Mouse (Mus musculus) spleen, adult 2 months (tissue): ENCODE data around the gene Myh14. TPM values are rescaled to one million over a fixed set of nuclear protein-coding genes. Genes with fewer than 3 reads are reported as not detected.

ENCODE experiments used
- DNase-seq, 2 experiments: peaks; one replicate each; pipeline versions ENCODE4 v3.0.0 to v3.0.0-alpha.2; 2012 to 2021; ENCODE audit warnings: low spot score in 2 of 2, low read depth in 1 of 2
- H3K27ac ChIP-seq: fragments of 200-500 bp; 2 replicates; pipeline ENCODE4 v1.5.1; 2012; ENCODE audit warnings: low read length, inconsistent platforms; ENCODE audit not compliant: insufficient read depth
- H3K27me3 ChIP-seq: fragments of 200-500 bp; 2 replicates; pipeline ENCODE4 v1.6.1; 2012; ENCODE audit warnings: mild to moderate bottlenecking, moderate library complexity, low read length, inconsistent platforms; ENCODE audit not compliant: control insufficient read depth, insufficient read depth
- H3K36me3 ChIP-seq: fragments of 200-500 bp; 2 replicates; pipeline ENCODE4 v1.6.1; 2012; ENCODE audit warnings: mild to moderate bottlenecking, low read length, inconsistent platforms; ENCODE audit not compliant: control insufficient read depth, insufficient read depth
- H3K4me1 ChIP-seq: fragments of 200-500 bp; 2 replicates; pipeline ENCODE4 v1.6.1; 2011; ENCODE audit warnings: inconsistent platforms; ENCODE audit not compliant: control insufficient read depth, insufficient read depth, insufficient read length
- H3K4me3 ChIP-seq: fragments of 200-500 bp; 2 replicates; pipeline ENCODE4 v1.5.1; 2011; ENCODE audit warnings: mild to moderate bottlenecking, inconsistent platforms; ENCODE audit not compliant: insufficient read depth, insufficient read length; ENCODE audit errors: extremely low read depth
- CTCF ChIP-seq: fragments of 200-500 bp; IDR thresholded peaks from 2 replicates; pipeline ENCODE4 v1.5.1; 2011; ENCODE audit warnings: mild to moderate bottlenecking, inconsistent platforms; ENCODE audit not compliant: insufficient read depth, insufficient read length, insufficient replicate concordance; ENCODE audit errors: extremely low read depth
- POLR2A ChIP-seq: fragments of 200-500 bp; IDR thresholded peaks from 2 replicates; pipeline ENCODE4 v1.6.1; 2011; ENCODE audit warnings: low read depth, low read length, inconsistent platforms
- WGBS: fragments of 180-500 bp; shearing (Covaris S2); methylation state at CpG from one replicate; pipeline ENCODE4 v1.1.7; 2018; 5-methylcytosine and 5-hydroxymethylcytosine counted together
- polyA plus RNA-seq: library from polyadenylated mRNA; depleted of rRNA; stranded (reverse); fragments of >200 nt; gene quantifications from 2 replicates; pipeline ENCODE4 v1.2.3, GENCODE M21; 2012

The Myh14 gene
- polyA plus RNA-seq, 1 experiment: 0.63 TPM

DNA sequence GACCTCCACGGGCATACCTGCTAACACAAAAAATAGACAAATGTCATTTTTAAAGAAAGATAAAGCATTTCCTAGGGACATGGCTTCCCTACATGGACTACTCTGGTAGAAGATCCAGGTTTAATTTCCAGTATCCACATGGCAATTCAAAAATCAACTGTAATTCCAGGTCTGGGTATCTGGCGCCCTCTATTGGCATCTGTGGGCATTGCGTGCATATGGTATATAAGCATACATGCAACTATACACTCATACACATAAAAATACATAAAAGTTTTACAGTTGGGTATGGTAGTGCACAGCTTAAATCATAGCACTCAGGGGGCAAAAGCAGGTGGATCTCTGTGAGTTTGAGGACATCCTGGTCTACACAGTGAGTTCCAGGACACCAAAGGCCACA, 33.7 kb upstream of the Myh14 start:
- Histone ChIP-seq H3K4me3 (no peak overlapping the region), H3K27ac (no peak overlapping the region), H3K4me1 (no peaks in the 10 kb centered on the region), H3K36me3 (no peaks in the 10 kb centered on the region), H3K27me3 (no peaks in the 10 kb centered on the region)
- TF ChIP-seq CTCF (no peak), POLR2A (no peak)
- WGBS: 59% methylated on average over 3 of the region's 3 CpGs
- no peak for DNase-seq

DNA sequence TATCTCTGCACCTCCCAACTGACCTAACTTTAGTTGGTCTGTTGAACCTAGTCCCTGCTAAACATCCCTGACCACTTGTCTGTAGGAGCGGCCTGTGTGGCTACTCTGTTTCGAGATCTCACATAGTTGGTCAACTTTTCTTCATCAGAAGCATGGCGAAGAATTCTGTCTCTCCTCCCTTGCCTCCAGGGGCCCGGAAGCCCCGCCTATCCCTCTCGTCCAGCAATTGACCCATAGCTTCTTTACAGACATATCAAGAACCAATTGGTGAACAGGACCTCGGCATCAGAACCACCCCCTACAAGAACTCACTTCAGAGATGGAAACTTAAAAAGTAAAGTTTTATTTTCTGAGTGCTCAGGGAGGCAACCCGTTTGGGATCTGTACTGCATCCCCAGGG, 32.3 kb upstream of the Myh14 start:
- no peak overlapping the region for H3K27ac ChIP-seq
- no peaks in the 10 kb centered on the region for H3K4me1 ChIP-seq
- H3K36me3 ChIP-seq: no peaks in the 10 kb centered on the region
- TF ChIP-seq CTCF: no peak
- no peaks in the 10 kb centered on the region for H3K27me3 ChIP-seq
- H3K4me3 ChIP-seq: no peak overlapping the region
- WGBS: 82% methylated on average over 8 of the region's 8 CpGs
- DNase-seq: no peak

GRCm38 (mm10) chr7:44701921-44702320, 31.3 kb upstream of the Myh14 start:
- Histone ChIP-seq H3K27ac (no peak overlapping the region), H3K4me3 (no peak overlapping the region), H3K36me3 (no peaks in the 10 kb centered on the region), H3K4me1 (no peaks in the 10 kb centered on the region), H3K27me3 (no peaks in the 10 kb centered on the region)
- peak; percentile 16; the same call in 1 of the 2 replicates for TF ChIP-seq CTCF
- no peak for TF ChIP-seq POLR2A
- WGBS: 20% methylated on average over 6 of the region's 6 CpGs
- no peak for DNase-seq

DNA sequence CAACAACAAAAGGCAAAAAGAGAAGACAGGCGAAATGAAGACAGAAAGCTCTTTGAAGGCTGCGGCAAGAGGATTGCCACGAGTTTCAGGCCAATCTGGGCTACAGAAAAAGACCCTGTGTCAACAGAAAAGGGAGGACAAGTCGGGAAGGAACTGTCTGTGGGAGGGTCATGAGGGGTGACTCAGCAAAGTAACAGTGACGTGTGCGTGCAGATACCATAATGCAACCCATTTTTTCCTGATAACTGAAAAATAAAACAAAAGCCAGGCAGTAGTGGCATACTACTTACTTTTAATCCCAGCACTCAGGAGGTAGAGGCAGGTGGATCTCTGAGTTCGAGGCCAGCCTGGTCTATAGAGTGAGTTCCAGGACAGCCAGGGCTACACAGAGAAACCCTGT, 27.3 kb upstream of the Myh14 start:
- H3K27ac ChIP-seq: no peak overlapping the region
- 39% methylated on average over 7 of the region's 7 CpGs for WGBS
- DNase-seq: no peak
- H3K4me1 ChIP-seq: no peaks in the 10 kb centered on the region
- H3K36me3 ChIP-seq: no peaks in the 10 kb centered on the region
- TF ChIP-seq POLR2A (no peak), CTCF (no peak)
- H3K4me3 ChIP-seq: no peak overlapping the region
- no peaks in the 10 kb centered on the region for H3K27me3 ChIP-seq

GRCm38 (mm10) chr7:44697191-44697710, 26.6 kb upstream of the Myh14 start:
- Histone ChIP-seq H3K36me3 (no peaks in the 10 kb centered on the region), H3K27me3 (no peaks in the 10 kb centered on the region), H3K4me1 (no peaks in the 10 kb centered on the region), H3K27ac (no peak overlapping the region), H3K4me3 (no peak overlapping the region)
- no peak for DNase-seq
- TF ChIP-seq POLR2A (no peak), CTCF (no peak)
- WGBS: 25% methylated on average over 20 of the region's 20 CpGs

- H3K4me1 ChIP-seq: no peaks in the 10 kb centered on the region
- 84% methylated on average over 4 of the region's 4 CpGs for WGBS
- DNase-seq: no peak
- H3K27me3 ChIP-seq: no peaks in the 10 kb centered on the region
- no peak for TF ChIP-seq CTCF
- TF ChIP-seq POLR2A: no peak
- H3K36me3 ChIP-seq: no peaks in the 10 kb centered on the region
- H3K4me3 ChIP-seq: no peak overlapping the region
- H3K27ac ChIP-seq: no peak overlapping the region
Measured at GRCm38 (mm10) chr7:44695223-44695622, 24.6 kb upstream of the Myh14 start.

GRCm38 (mm10) chr7:44693427-44694175, 23.0 kb upstream of the Myh14 start:
- H3K27me3 ChIP-seq: no peaks in the 10 kb centered on the region
- no peaks in the 10 kb centered on the region for H3K4me1 ChIP-seq
- no peaks in the 10 kb centered on the region for H3K36me3 ChIP-seq
- no peak for DNase-seq
- no peak overlapping the region for H3K27ac ChIP-seq
- no peak overlapping the region for H3K4me3 ChIP-seq
- 79% methylated on average over 10 of the region's 10 CpGs for WGBS
- TF ChIP-seq CTCF (no peak), POLR2A (no peak)
